Mouse (Mus musculus) bone marrow macrophage, adult 2 months (primary cell): ENCODE measurements around the gene Wdr81.

Source experiments
- CTCF ChIP-seq: IDR thresholded peaks from 2 replicates; pipeline ENCODE4 v1.5.1; 2012; ENCODE audit warnings: low read depth, mild to moderate bottlenecking, low read length, moderate library complexity
- POLR2A ChIP-seq: IDR thresholded peaks from 2 replicates; pipeline ENCODE4 v1.6.1; 2012; ENCODE audit warnings: mild to moderate bottlenecking, low read depth, low read length, borderline replicate concordance

DNA sequence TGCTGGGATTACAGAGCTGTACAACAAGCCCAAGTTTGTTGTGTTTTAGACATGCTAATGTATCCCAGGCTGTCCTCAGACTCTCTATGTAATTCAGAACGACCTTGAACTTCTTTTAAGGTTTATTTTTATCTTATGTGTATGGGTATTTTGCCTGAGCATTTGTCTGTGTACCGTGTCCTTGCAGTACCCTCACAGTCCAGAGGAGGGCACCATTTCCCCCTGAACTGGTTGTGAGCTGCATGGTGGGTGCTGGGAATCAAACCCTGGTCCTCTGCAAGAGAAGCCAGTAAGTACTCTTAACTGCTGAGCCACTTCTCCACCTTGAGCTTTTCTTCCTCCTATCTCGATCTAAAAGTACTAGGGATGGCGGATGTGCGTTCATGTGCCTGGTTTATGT is 20.4 kb downstream of the Wdr81 start:
- TF ChIP-seq CTCF (0 out of 2 replicates have a peak, but pooled peaks have one; percentile 19), POLR2A (no peak)
